Mouse (Mus musculus): ENCODE data around the gene Shisa3. TPM values are rescaled to one million over a fixed set of nuclear protein-coding genes. Genes with fewer than 3 reads are reported as not detected.

The Shisa3 gene
- polyA plus RNA-seq, 1 experiment from 2014 or later: 24.2 TPM

- Histone ChIP-seq H3K36me3 (0 out of 2 replicates have a peak, but pooled peaks cover 6% of the 10 kb centered on the region), H3K27me3 (peaks cover 74% of the 10 kb centered on the region), H3K9ac (replicated peaks) (no peak overlapping the region), H3K27ac (replicated peaks) (0 out of 2 replicates have a peak overlapping the region, but pooled peaks have one; percentile 25), H3K9me3 (peaks cover 5% of the 10 kb centered on the region; the same call in 1 of the 2 replicates), H3K4me1 (peaks cover 22% of the 10 kb centered on the region), H3K4me2 (replicated peaks) (no peak overlapping the region), H3K4me3 (no peak overlapping the region)
- no peak; the same call in 1 of the 2 replicates for ATAC-seq (ENCODE audit: low FRiP score, low read depth)
- WGBS: 17% methylated on average over 14 of the region's 14 CpGs
Measured at GRCm38 (mm10) chr5:67655696-67656519, 48.2 kb downstream of the Shisa3 start.

GRCm38 (mm10) chr5:67656821-67657259 is 49.2 kb downstream of the Shisa3 start:
- peaks cover 72% of the 10 kb centered on the region for H3K27me3 ChIP-seq
- no peak overlapping the region for H3K9ac ChIP-seq (replicated peaks)
- WGBS: 10% methylated on average over 13 of the region's 13 CpGs
- H3K4me2 ChIP-seq (replicated peaks): peak overlapping the region; percentile 13; the same call in 1 of the 2 replicates
- H3K27ac ChIP-seq (replicated peaks): 0 out of 2 replicates have a peak overlapping the region, but pooled peaks have one; percentile 56
- ATAC-seq (ENCODE audit: low FRiP score, low read depth): peak; percentile 90
- peaks cover 5% of the 10 kb centered on the region; the same call in 1 of the 2 replicates for H3K9me3 ChIP-seq
- H3K4me3 ChIP-seq: no peak overlapping the region
- H3K36me3 ChIP-seq: 0 out of 2 replicates have a peak, but pooled peaks cover 6% of the 10 kb centered on the region
- peaks cover 22% of the 10 kb centered on the region for H3K4me1 ChIP-seq

GRCm38 (mm10) chr5:67659864-67660263 is 52.2 kb downstream of the Shisa3 start:
- H3K9ac ChIP-seq (replicated peaks): no peak overlapping the region
- H3K4me3 ChIP-seq: no peak overlapping the region
- no peak overlapping the region for H3K4me2 ChIP-seq (replicated peaks)
- peaks cover 22% of the 10 kb centered on the region for H3K4me1 ChIP-seq
- WGBS: 64% methylated on average over 9 of the region's 9 CpGs
- no peaks in the 10 kb centered on the region for H3K9me3 ChIP-seq
- no peak overlapping the region; the same call in 1 of the 2 replicates for H3K27ac ChIP-seq (replicated peaks)
- no peaks in the 10 kb centered on the region for H3K36me3 ChIP-seq
- peaks cover 69% of the 10 kb centered on the region for H3K27me3 ChIP-seq
- ATAC-seq (ENCODE audit: low FRiP score, low read depth): no peak

- WGBS: 39% methylated on average over 6 of the region's 6 CpGs
- H3K27me3 ChIP-seq: peaks cover 80% of the 10 kb centered on the region
- no peak overlapping the region for H3K4me3 ChIP-seq
- H3K36me3 ChIP-seq: 0 out of 2 replicates have a peak, but pooled peaks cover 11% of the 10 kb centered on the region
- no peaks in the 10 kb centered on the region for H3K4me1 ChIP-seq
- H3K4me2 ChIP-seq (replicated peaks): no peak overlapping the region
- no peaks in the 10 kb centered on the region for H3K9me3 ChIP-seq
- ATAC-seq (ENCODE audit: low FRiP score, low read depth): peak; percentile 66
- H3K27ac ChIP-seq (replicated peaks): 0 out of 2 replicates have a peak overlapping the region, but pooled peaks have one; percentile 15
- no peak overlapping the region for H3K9ac ChIP-seq (replicated peaks)
Measured at GRCm38 (mm10) chr5:67662715-67663114, 55.0 kb downstream of the Shisa3 start.

GRCm38 (mm10) chr5:67669436-67669896 is 61.8 kb downstream of the Shisa3 start:
- no peak for ATAC-seq (ENCODE audit: low FRiP score, low read depth)
- peaks cover 69% of the 10 kb centered on the region for H3K27me3 ChIP-seq
- H3K36me3 ChIP-seq: peaks cover 11% of the 10 kb centered on the region; the same call in 1 of the 2 replicates
- no peak overlapping the region for H3K4me2 ChIP-seq (replicated peaks)
- no peak overlapping the region for H3K9ac ChIP-seq (replicated peaks)
- H3K4me1 ChIP-seq: no peaks in the 10 kb centered on the region
- no peak overlapping the region for H3K27ac ChIP-seq (replicated peaks)
- no peak overlapping the region for H3K4me3 ChIP-seq
- no peaks in the 10 kb centered on the region for H3K9me3 ChIP-seq
- 86% methylated on average over 13 of the region's 13 CpGs for WGBS

GRCm38 (mm10) chr5:67670158-67670557 is 62.5 kb downstream of the Shisa3 start:
- H3K4me1 ChIP-seq: no peaks in the 10 kb centered on the region
- no peak overlapping the region for H3K4me2 ChIP-seq (replicated peaks)
- ATAC-seq (ENCODE audit: low FRiP score, low read depth): no peak
- H3K36me3 ChIP-seq: peaks cover 9% of the 10 kb centered on the region; the same call in 1 of the 2 replicates
- WGBS: 74% methylated on average over 6 of the region's 6 CpGs
- H3K9ac ChIP-seq (replicated peaks): no peak overlapping the region
- H3K27ac ChIP-seq (replicated peaks): no peak overlapping the region
- H3K4me3 ChIP-seq: no peak overlapping the region
- peaks cover 65% of the 10 kb centered on the region for H3K27me3 ChIP-seq
- H3K9me3 ChIP-seq: no peaks in the 10 kb centered on the region

GRCm38 (mm10) chr5:67673008-67673407 is 65.3 kb downstream of the Shisa3 start:
- Histone ChIP-seq H3K27ac (replicated peaks) (no peak overlapping the region), H3K27me3 (peaks cover 42% of the 10 kb centered on the region), H3K9me3 (no peaks in the 10 kb centered on the region), H3K4me1 (no peaks in the 10 kb centered on the region), H3K9ac (replicated peaks) (no peak overlapping the region), H3K4me2 (replicated peaks) (no peak overlapping the region), H3K36me3 (peaks cover 10% of the 10 kb centered on the region), H3K4me3 (no peak overlapping the region)
- WGBS: 87% methylated on average over 4 of the region's 4 CpGs
- ATAC-seq (ENCODE audit: low FRiP score, low read depth): no peak

Small RNAs within 50 kb of the gene (microRNA-seq; reads per million reads assigned to microRNA genes)
- gene Gm23617: not detected

Other genes starting within 250 kb of the Shisa3 start
- 7.8 and 8.9 TPM in 2 replicates for gene Bend4, start 179.6 kb upstream of the Shisa3 start, polyA plus RNA-seq (2016; fragmentation: Nextera tagmentation; extraction: Ambion mirVana)
- 31.3 and 37.8 TPM in 2 replicates for gene Atp8a1, start 239.6 kb downstream of the Shisa3 start, polyA plus RNA-seq (2016; fragmentation: Nextera tagmentation; extraction: Ambion mirVana)

All from midbrain, embryonic 12.5 days (tissue).